Mouse (Mus musculus) ES-Bruce4 (cell line): Measurements from ENCODE around the gene Neo1. TPM values are rescaled to one million over a fixed set of nuclear protein-coding genes. Genes with fewer than 3 reads are reported as not detected.

Experiments
- H3K27ac ChIP-seq: 2 replicates; pipeline ENCODE4 v1.5.1; 2012; ENCODE audit warnings: low read length, inconsistent platforms; ENCODE audit not compliant: insufficient read depth
- H3K27me3 ChIP-seq: 2 replicates; pipeline ENCODE4 v1.6.1; 2012; ENCODE audit warnings: mild to moderate bottlenecking, low read length, inconsistent platforms; ENCODE audit not compliant: control insufficient read depth, poor library complexity, insufficient read depth, severe bottlenecking
- H3K36me3 ChIP-seq: 2 replicates; pipeline ENCODE4 v1.6.1; 2012; ENCODE audit warnings: inconsistent platforms, mild to moderate bottlenecking, low read length, moderate library complexity; ENCODE audit not compliant: control insufficient read depth, poor library complexity, insufficient read depth, severe bottlenecking
- H3K4me1 ChIP-seq: one replicate; pipeline ENCODE4 v1.8.1; 2011; ENCODE audit warnings: low read length; ENCODE audit not compliant: control insufficient read depth, insufficient read depth
- H3K4me3 ChIP-seq: 2 replicates; pipeline ENCODE4 v1.5.1; 2011; ENCODE audit warnings: low read depth, mild to moderate bottlenecking, low read length
- H3K9ac ChIP-seq: 2 replicates; pipeline ENCODE4 v1.6.1; 2012; ENCODE audit warnings: low read depth, mild to moderate bottlenecking, inconsistent platforms; ENCODE audit not compliant: poor library complexity, severe bottlenecking
- H3K9me3 ChIP-seq: replicated peaks from 2 replicates; pipeline ENCODE4 v1.6.1; 2012; ENCODE audit warnings: mild to moderate bottlenecking, low read length, inconsistent platforms; ENCODE audit not compliant: control insufficient read depth, poor library complexity, insufficient read depth, severe bottlenecking
- CTCF ChIP-seq: IDR thresholded peaks from one replicate; pipeline ENCODE4 v1.8.1; 2011; ENCODE audit warnings: low read depth, low read length
- EP300 ChIP-seq: IDR thresholded peaks from 2 replicates; pipeline ENCODE4 v1.6.1; 2011; ENCODE audit warnings: low read depth, low read length; ENCODE audit not compliant: insufficient read depth
- POLR2A ChIP-seq: IDR thresholded peaks from one replicate; pipeline ENCODE4 v1.8.1; 2011; ENCODE audit warnings: low read length; ENCODE audit not compliant: insufficient read depth
- polyA plus RNA-seq: library from polyadenylated mRNA; stranded (reverse); fragments of >200 nt; gene quantifications from 2 replicates; pipeline ENCODE4 v1.2.4, GENCODE M21; 2011; ENCODE audit warnings: low read depth; ENCODE audit not compliant: missing spikeins, insufficient read depth, insufficient read length

Neo1 gene
- polyA plus RNA-seq, 1 experiment: 28.1 TPM

DNA sequence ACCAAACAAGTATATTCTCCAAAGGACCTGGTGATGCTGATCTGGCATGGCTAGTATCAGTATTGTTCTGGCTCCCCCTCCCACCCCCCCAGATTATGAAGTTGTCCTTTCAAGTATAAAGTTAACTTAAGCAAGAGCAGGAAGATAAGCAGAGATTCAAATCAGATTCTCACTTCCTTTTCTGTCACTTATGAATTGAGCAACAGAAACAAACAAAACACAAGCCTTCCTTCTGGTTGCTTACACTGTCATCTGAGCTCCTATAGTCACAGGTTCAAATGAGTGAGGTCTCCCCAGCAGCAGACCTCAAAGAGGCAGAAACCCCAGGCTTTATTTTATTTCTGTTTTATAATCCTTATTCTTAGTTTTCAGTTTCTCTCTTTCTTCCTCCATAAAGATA lies 136.6 kb downstream of the Neo1 start:
- TF ChIP-seq POLR2A (no peak), CTCF (no peak), EP300 (no peak)
- Histone ChIP-seq H3K27ac (no peak overlapping the region), H3K4me1 (no peaks in the 10 kb centered on the region), H3K4me3 (no peak overlapping the region), H3K27me3 (no peaks in the 10 kb centered on the region), H3K9me3 (no peaks in the 10 kb centered on the region), H3K36me3 (no peaks in the 10 kb centered on the region), H3K9ac (no peak overlapping the region)

DNA sequence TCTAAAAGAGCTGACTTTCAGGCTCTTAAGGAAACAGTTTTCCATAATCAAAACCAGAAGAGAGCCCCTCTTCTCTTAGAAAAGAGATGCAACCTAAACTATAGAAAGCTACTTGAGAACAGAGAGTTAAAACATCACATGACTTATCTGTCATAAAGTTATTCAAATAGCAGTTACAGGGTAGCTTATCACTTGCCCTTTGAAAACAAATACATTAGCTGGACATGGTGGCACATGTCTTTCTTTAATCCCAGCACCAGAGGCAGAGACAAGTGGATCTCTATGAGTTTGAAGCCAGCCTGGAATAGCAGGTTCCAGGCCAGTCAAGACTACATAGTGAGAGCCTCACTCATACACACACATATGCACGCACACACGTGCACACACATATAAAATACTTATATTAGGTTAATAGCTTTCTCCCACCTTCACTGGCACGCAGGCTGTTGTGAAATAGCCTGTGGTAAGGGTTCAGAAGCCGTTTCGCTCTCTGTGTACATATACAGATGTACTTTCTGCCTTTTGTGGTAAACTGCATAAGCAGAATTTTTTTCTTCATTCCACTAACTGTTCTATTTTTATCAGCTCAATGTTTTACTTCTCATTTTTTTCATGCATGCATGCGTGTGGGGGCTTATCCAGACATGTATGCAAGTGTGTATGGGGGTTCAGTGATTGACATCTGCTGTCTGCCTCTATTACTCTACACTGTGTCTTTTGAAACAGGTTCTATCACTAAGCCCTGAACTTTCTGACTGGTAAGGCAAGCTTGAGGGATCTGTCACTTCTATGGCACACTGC lies 144.2 kb downstream of the Neo1 start:
- Histone ChIP-seq H3K27ac (no peak overlapping the region), H3K9me3 (no peaks in the 10 kb centered on the region), H3K36me3 (peaks cover 2% of the 10 kb centered on the region; the same call in 1 of the 2 replicates), H3K4me3 (no peak overlapping the region), H3K4me1 (no peaks in the 10 kb centered on the region), H3K27me3 (no peaks in the 10 kb centered on the region), H3K9ac (no peak overlapping the region)
- TF ChIP-seq EP300 (no peak), CTCF (no peak)

DNA sequence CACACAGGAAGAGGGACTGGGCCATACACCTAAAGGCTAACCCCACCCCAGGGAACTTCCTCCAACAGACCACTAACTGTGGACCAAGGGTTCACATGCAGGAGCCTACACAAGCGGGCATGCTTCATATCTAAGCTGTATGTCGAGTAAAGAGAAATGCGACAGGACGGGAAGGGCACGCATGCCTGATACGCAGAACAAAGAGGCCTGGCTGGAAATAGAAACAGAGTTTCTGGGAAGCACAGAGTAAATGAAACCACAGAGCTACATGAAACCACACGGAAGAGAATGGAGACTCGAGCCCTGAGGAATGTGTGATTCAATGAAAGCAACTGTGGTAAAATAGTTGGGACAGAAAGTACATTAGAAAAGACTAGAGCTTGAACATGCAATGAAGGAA lies 145.3 kb downstream of the Neo1 start:
- H3K27ac ChIP-seq: no peak overlapping the region
- H3K9ac ChIP-seq: no peak overlapping the region
- peaks cover 2% of the 10 kb centered on the region; the same call in 1 of the 2 replicates for H3K36me3 ChIP-seq
- no peak overlapping the region for H3K4me3 ChIP-seq
- no peaks in the 10 kb centered on the region for H3K4me1 ChIP-seq
- TF ChIP-seq CTCF: no peak
- no peaks in the 10 kb centered on the region for H3K27me3 ChIP-seq
- H3K9me3 ChIP-seq: no peaks in the 10 kb centered on the region

DNA sequence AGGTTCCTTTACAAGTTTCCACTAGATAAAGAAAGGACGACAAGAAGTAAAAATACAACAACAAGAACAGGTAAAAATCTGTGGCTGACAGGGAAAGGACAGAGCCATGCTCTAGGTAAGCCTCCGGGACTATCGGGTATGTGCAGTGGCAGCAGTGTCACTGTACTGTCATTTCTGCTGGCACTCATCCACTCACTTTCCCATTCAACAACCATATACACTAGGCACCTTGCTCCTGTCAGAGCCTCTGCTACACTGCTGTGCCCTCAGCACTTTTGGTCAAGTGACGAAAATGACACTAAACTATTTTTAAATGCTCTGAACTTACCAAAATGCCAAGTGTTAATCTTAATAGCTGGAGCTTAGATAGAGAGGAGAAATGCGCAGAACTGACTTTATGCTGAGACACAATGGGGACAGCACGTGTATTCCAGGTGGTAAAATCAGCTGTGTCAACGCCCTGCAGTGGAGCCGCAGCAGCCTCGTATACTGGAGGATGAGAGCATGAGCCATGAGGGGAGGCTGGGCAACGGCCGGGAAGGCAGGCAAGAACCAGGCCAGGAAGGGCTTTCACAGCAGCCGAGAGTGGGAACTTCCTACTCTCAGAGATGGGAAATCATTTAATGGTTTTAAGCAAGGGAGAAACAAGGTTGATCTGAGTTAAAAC lies 146.3 kb downstream of the Neo1 start:
- Histone ChIP-seq H3K27ac (no peak overlapping the region), H3K4me3 (no peak overlapping the region), H3K9me3 (no peaks in the 10 kb centered on the region), H3K36me3 (peaks cover 2% of the 10 kb centered on the region; the same call in 1 of the 2 replicates), H3K27me3 (no peaks in the 10 kb centered on the region), H3K4me1 (no peaks in the 10 kb centered on the region), H3K9ac (no peak overlapping the region)
- no peak for TF ChIP-seq POLR2A
- no peak for TF ChIP-seq CTCF
- no peak for TF ChIP-seq EP300

DNA sequence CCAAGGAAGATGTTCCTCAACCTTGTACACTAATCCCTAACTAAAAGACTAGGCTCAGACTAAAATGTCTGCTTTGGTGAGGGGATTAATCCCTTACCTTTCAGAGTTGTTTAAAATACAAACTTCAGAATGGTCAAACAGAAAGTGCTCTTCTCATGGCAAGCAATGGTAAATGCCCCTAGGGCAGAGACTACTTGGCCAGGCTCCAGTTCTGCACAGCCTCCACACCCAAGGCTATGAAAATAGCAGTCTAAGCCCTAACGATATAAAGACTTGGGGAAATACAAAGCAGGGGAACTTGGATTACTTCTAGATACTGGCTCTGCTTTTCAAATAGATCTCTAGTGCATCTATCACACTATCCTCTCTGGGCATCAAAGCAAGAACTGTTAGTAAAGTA lies 153.6 kb downstream of the Neo1 start:
- TF ChIP-seq EP300: no peak
- TF ChIP-seq POLR2A: no peak
- no peak for TF ChIP-seq CTCF
- no peaks in the 10 kb centered on the region for H3K9me3 ChIP-seq
- peaks cover 5% of the 10 kb centered on the region; the same call in 1 of the 2 replicates for H3K36me3 ChIP-seq
- no peak overlapping the region for H3K9ac ChIP-seq
- no peak overlapping the region for H3K27ac ChIP-seq
- H3K27me3 ChIP-seq: no peaks in the 10 kb centered on the region
- H3K4me1 ChIP-seq: no peaks in the 10 kb centered on the region
- H3K4me3 ChIP-seq: no peak overlapping the region

DNA sequence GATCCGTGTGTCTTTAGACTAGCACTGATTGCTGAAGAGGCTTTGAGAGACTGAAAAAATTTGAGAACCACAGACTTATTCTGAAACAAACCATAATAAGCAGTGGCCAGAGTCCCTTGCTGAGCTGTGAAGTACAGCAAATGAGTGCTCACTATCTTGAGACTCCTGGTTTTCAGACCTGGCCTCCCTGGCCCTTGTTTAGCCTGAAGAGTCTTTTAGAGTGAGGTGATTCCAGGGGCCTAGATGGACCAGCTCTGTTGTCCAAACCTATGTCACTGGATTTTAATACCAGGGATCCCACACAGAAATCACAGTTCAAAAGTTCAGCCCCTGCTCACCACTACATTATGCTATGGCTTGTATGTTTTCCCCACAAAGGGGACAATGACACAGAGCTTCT lies 156.4 kb downstream of the Neo1 start:
- TF ChIP-seq POLR2A (no peak), EP300 (no peak), CTCF (no peak)
- no peak overlapping the region for H3K27ac ChIP-seq
- H3K9ac ChIP-seq: no peak overlapping the region
- no peaks in the 10 kb centered on the region for H3K27me3 ChIP-seq
- no peak overlapping the region for H3K4me3 ChIP-seq
- peaks cover 8% of the 10 kb centered on the region; the same call in 1 of the 2 replicates for H3K36me3 ChIP-seq
- H3K9me3 ChIP-seq: no peaks in the 10 kb centered on the region
- no peaks in the 10 kb centered on the region for H3K4me1 ChIP-seq
